10 mouse cellular contexts compared by ENCODE assay signal in the genomic region with DNA sequence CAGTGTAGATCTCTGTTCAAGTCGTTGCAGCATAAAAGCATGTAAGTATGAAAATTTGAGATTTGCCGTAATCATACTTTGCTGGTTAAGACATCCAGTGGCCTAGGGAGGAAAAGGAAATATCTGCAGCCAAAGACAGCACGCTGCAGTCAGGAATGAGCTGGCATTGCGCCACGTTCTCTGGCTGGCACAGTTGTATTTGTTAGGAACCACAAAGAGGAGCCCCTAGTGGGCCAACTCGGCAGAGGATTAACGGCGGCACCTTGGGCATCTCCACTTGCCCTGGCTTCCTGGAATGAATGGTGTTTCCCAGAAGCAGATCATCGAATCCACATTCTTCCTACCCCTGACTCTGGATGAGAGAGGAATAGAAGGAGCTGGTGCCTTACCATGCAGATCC. TPM values are rescaled to one million over a fixed set of nuclear protein-coding genes. Genes with fewer than 3 reads are reported as not detected.
DNase-seq lines count a peak whose midpoint lies in the region; ATAC-seq and TF ChIP-seq lines count a peak whose summit lies in the region.
"Had no signal": no experiment of that assay in that cellular context is flagged by ENCODE, and none has a peak within 500 bp of the region (broad histone marks: within the 10 kb centered on the region; RNA-seq: fewer than 3 reads in every experiment).

No protein-coding gene starts in this region.

- no peak overlapping the region for H3K27ac ChIP-seq in kidney, embryonic 14.5 days (ENCODE audit: low read depth, low read length)
- H3K27ac ChIP-seq in heart, adult 2 months: no peak overlapping the region
- H3K27ac ChIP-seq in layer of hippocampus, adult 2 months: no peak overlapping the region
- H3K27ac ChIP-seq: embryonic facial prominence, embryonic 12.5 days; limb, embryonic 12.5 days had no signal

- WGBS in kidney, embryonic 14.5 days: 79% methylated on average over 9 of the region's 9 CpGs
- 18% methylated on average over 9 of the region's 9 CpGs for WGBS in heart, adult 2 months

- peak; percentile 54 for TF ChIP-seq CTCF in heart, adult 2 months (IDR thresholded peaks at IDR 0.05)
- TF ChIP-seq CTCF in layer of hippocampus, adult 2 months (conservative IDR thresholded peaks at IDR 0.05): peak; percentile 60

- DNase-seq in kidney, adult 11 months: peak; percentile 14
- DNase-seq in Muller cell, postnatal 12 days (ENCODE audit: inconsistent ontology term): peak; percentile 83
- peak; percentile 14 for DNase-seq in cerebellum, adult 11-12 months
- DNase-seq in heart, adult 2 months: peak; percentile 62 to 64
- DNase-seq in layer of hippocampus, adult 2 months (ENCODE audit: low spot score in 2 of 2): peak; percentile 29 to 46
- DNase-seq in skeletal muscle tissue, adult 2 months (ENCODE audit: low read depth, low spot score): peak; percentile 19
- no peak for DNase-seq in natural killer cell, adult 2 months (ENCODE audit: low spot score in 2 of 2)

- no peaks in the 10 kb centered on the region for H3K4me1 ChIP-seq in kidney, embryonic 14.5 days (ENCODE audit: control insufficient read depth, insufficient read depth, low read length)
- H3K4me1 ChIP-seq in heart, adult 2 months (ENCODE audit: control insufficient read depth, insufficient read depth, low read length): no peaks in the 10 kb centered on the region; the same call in 1 of the 2 replicates
- H3K4me1 ChIP-seq: embryonic facial prominence, embryonic 12.5 days; limb, embryonic 12.5 days had no signal

- no peaks in the 10 kb centered on the region for H3K79me2 ChIP-seq in heart, adult 2 months (replicated peaks; ENCODE audit: control insufficient read depth, insufficient read depth, low read length)

- no peak for ATAC-seq in kidney, embryonic 14.5 days (ENCODE audit: low FRiP score, low TSS enrichment)

- H3K9me3 ChIP-seq in kidney, embryonic 14.5 days (ENCODE audit: control insufficient read depth, low read length): no peaks in the 10 kb centered on the region
- H3K9me3 ChIP-seq: embryonic facial prominence, embryonic 12.5 days; limb, embryonic 12.5 days had no signal

- TF ChIP-seq EP300 in heart, adult 2 months (IDR thresholded peaks at IDR 0.05; ENCODE audit: insufficient read depth, low read depth, low read length): no peak

- no peaks in the 10 kb centered on the region for H3K36me3 ChIP-seq in kidney, embryonic 14.5 days (ENCODE audit: control insufficient read depth, insufficient read depth, low read length)
- no peaks in the 10 kb centered on the region for H3K36me3 ChIP-seq in heart, adult 2 months (ENCODE audit: control insufficient read depth, insufficient read depth, low read length)
- H3K36me3 ChIP-seq: embryonic facial prominence, embryonic 12.5 days; limb, embryonic 12.5 days had no signal

- H3K4me3 ChIP-seq in kidney, embryonic 14.5 days (ENCODE audit: low read length): no peak overlapping the region
- H3K4me3 ChIP-seq in heart, adult 2 months: no peak overlapping the region
- no peak overlapping the region for H3K4me3 ChIP-seq in layer of hippocampus, adult 2 months
- H3K4me3 ChIP-seq: embryonic facial prominence, embryonic 12.5 days; limb, embryonic 12.5 days had no signal

- intact Hi-C loops in heart, adult 2 months (cut with DNase I): no loop called here

- no peak overlapping the region for H3K4me2 ChIP-seq in kidney, embryonic 14.5 days (replicated peaks; ENCODE audit: low read depth, low read length)
- H3K4me2 ChIP-seq: embryonic facial prominence, embryonic 12.5 days; limb, embryonic 12.5 days had no signal

- no peaks in the 10 kb centered on the region for H3K27me3 ChIP-seq in kidney, embryonic 14.5 days (ENCODE audit: control insufficient read depth, insufficient read depth, low read length)
- H3K27me3 ChIP-seq in heart, adult 2 months (ENCODE audit: control insufficient read depth, insufficient read depth, low read length): no peaks in the 10 kb centered on the region
- H3K27me3 ChIP-seq: embryonic facial prominence, embryonic 12.5 days; limb, embryonic 12.5 days had no signal

- no peak for TF ChIP-seq POLR2A in heart, adult 2 months (IDR thresholded peaks at IDR 0.05; ENCODE audit: insufficient read depth, low read depth, low read length)

- no peak overlapping the region for H3K9ac ChIP-seq in kidney, embryonic 14.5 days (ENCODE audit: low read depth, low read length)
- no peak overlapping the region for H3K9ac ChIP-seq in heart, adult 2 months (ENCODE audit: low read depth, low read length)
- H3K9ac ChIP-seq: embryonic facial prominence, embryonic 12.5 days; limb, embryonic 12.5 days had no signal

RNA-seq across cellular contexts. Expression of gene Adamts3, which starts 14.4 kb away (rescaled TPM):
- 2.2 and 3.4 TPM in 2 replicates for polyA plus RNA-seq in kidney, embryonic 14.5 days (2014; fragmentation: Nextera tagmentation; extraction: Ambion mirVana)
- total RNA-seq in heart, adult 2 months (2021): 1 to 10 TPM; 4.3 to 5.3 TPM
- 1.9 and 5.5 TPM in 2 replicates for polyA plus RNA-seq in heart, adult 2 months (2012; rRNA removed)
- total RNA-seq in layer of hippocampus, adult 2 months (2021): 10 to 100 TPM; 25.5 to 27.1 TPM

Comparison
In these comparisons a context has a peak if more than half of its experiments do, and no peak if none do; other contexts are left out.
1. DNase-seq: peak in kidney, adult 11 months (single experiment), Muller cell, postnatal 12 days (single experiment), cerebellum, adult 11-12 months (single experiment), heart, adult 2 months (2 of 2), layer of hippocampus, adult 2 months (2 of 2) and skeletal muscle tissue, adult 2 months (single experiment); none in natural killer cell, adult 2 months (0 of 2).
2. RNA of gene Adamts3, which starts 14.4 kb away (total RNA-seq): 25.5 to 27.1 TPM in layer of hippocampus, adult 2 months; 4.3 to 5.3 TPM in heart, adult 2 months; every median in the first group is over 4 times any median in the second.